Mouse (Mus musculus) heart, embryonic 11.5 days (tissue): ENCODE results near the gene Cltrn. TPM values are rescaled to one million over a fixed set of nuclear protein-coding genes. Genes with fewer than 3 reads are reported as not detected.

Source experiments
- ATAC-seq: fragments of 200-750 bp; cut with Nextera tagmentation; replicated peaks from 2 replicates; pipeline ENCODE4 v1.8.0; 2017; ENCODE audit warnings: moderate library complexity; ENCODE audit not compliant: insufficient number of reproducible peaks, low FRiP score, low TSS enrichment
- H3K27ac ChIP-seq: fragments of 300-500 bp; sonication (generic); 2 replicates; pipeline ENCODE4 v1.5.1; 2014; ENCODE audit warnings: mild to moderate bottlenecking, low read depth, low read length
- H3K27me3 ChIP-seq: fragments of 300-500 bp; sonication (generic); 2 replicates; pipeline ENCODE4 v1.6.1; 2014; ENCODE audit warnings: mild to moderate bottlenecking, low read length, mixed read lengths; ENCODE audit not compliant: control insufficient read depth, insufficient read depth
- H3K36me3 ChIP-seq: fragments of 300-500 bp; sonication (generic); 2 replicates; pipeline ENCODE4 v1.6.1; 2014; ENCODE audit warnings: mild to moderate bottlenecking, low read length, moderate library complexity, mixed read lengths; ENCODE audit not compliant: control insufficient read depth, insufficient read depth
- H3K4me1 ChIP-seq: fragments of 300-500 bp; sonication (generic); 2 replicates; pipeline ENCODE4 v1.6.1; 2014; ENCODE audit warnings: low read length; ENCODE audit not compliant: control insufficient read depth, insufficient read depth
- H3K4me2 ChIP-seq: fragments of 300-500 bp; sonication (generic); 2 replicates; pipeline ENCODE4 v1.6.1; 2014; ENCODE audit warnings: mild to moderate bottlenecking, moderate library complexity
- H3K4me3 ChIP-seq: fragments of 300-500 bp; sonication (generic); 2 replicates; pipeline ENCODE4 v1.5.1; 2014; ENCODE audit warnings: low read depth, low read length
- H3K9ac ChIP-seq: fragments of 300-500 bp; sonication (generic); 2 replicates; pipeline ENCODE4 v1.6.1; 2014; ENCODE audit warnings: mild to moderate bottlenecking, low read depth, low read length, moderate library complexity
- H3K9me3 ChIP-seq: fragments of 300-500 bp; sonication (generic); replicated peaks from 2 replicates; pipeline ENCODE4 v1.6.1; 2016; ENCODE audit warnings: low read length; ENCODE audit not compliant: control insufficient read depth
- WGBS: fragments of 180-500 bp; shearing (Covaris S2); extraction: QIAGEN DNeasy Blood & Tissue Kit; methylation state at CpG from one replicate; pipeline ENCODE4 v1.1.7; 2014; ENCODE audit not compliant: insufficient replicate concordance; 5-methylcytosine and 5-hydroxymethylcytosine counted together
- polyA plus RNA-seq: library from polyadenylated mRNA; unstranded; fragments of >200 nt; fragmentation: Nextera tagmentation; extraction: Ambion mirVana; gene quantifications from 2 replicates; pipeline ENCODE4 v1.2.1, GENCODE M21; 2014

Gene Cltrn
- polyA plus RNA-seq, 1 experiment from 2014 or later = 0.13 TPM

DNA sequence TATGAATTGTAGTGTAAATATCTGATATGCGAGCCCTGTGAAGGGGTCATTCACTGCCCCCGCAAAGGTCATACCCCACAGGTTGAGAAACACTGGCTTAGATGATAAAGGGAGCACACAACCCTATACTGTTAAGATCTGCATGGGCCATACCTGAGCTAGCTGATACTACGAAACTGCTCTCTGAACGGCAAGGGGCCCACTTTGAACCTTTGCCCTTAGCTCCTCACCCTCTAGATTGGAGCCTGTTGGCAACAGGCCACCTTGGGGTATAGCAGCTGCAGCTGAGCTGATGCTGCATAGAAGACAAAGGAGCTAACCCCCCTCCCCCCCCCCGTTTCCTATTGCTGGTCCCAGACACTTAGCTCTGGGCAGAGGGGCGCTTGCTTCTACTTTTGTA, 14.0 kb downstream of the Cltrn start:
- no peak overlapping the region for H3K9ac ChIP-seq
- H3K4me1 ChIP-seq = no peaks in the 10 kb centered on the region
- no peaks in the 10 kb centered on the region for H3K36me3 ChIP-seq
- WGBS = 70% methylated on average over 6 of the region's 6 CpGs
- ATAC-seq = no peak
- no peak overlapping the region for H3K4me2 ChIP-seq
- no peak overlapping the region for H3K27ac ChIP-seq
- H3K9me3 ChIP-seq = no peaks in the 10 kb centered on the region
- no peaks in the 10 kb centered on the region; the same call in 1 of the 2 replicates for H3K27me3 ChIP-seq
- H3K4me3 ChIP-seq = no peak overlapping the region

DNA sequence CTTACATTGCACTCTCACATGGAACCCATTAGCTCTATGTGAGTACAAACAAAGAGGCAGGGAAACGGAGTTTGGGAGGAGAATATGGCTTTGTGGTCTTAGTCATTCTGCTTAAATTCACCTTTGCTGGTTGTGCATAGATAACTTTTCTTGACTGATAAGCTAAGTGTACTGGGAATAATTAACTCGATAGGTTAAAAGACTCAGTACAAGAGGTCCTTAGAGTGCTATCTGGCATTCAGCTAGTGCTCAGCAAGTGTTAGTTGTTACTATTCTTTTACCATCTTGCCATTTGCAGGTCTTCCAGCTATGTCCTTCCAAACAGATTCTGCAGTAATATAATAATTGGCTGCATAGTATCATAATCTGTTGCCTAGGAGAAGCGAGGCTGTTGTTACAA, 22.5 kb downstream of the Cltrn start:
- Histone ChIP-seq H3K4me1 (no peaks in the 10 kb centered on the region), H3K27me3 (no peaks in the 10 kb centered on the region), H3K36me3 (no peaks in the 10 kb centered on the region), H3K4me2 (no peak overlapping the region), H3K9ac (no peak overlapping the region), H3K4me3 (no peak overlapping the region), H3K27ac (no peak overlapping the region), H3K9me3 (no peaks in the 10 kb centered on the region)
- WGBS = 66% methylated on average over 3 of the region's 3 CpGs
- ATAC-seq = no peak

DNA sequence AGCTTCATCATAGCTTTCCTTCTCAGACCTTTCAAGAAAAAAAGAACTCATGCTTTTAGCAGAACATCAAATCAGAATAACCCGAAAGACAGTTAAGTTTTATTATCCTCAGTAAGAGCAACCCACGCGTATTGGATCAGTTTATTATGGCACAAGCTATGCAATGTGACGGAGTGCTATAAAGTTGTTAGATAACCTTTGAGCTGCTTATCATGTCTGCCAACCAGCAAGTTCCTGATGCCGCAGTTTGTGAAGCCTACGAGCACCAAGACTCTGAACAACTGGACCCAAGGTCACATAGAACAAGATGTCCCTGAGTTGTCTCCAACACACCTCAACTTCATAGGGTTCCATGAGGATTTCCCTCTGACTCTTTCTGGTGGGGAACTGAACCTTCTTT, 25.1 kb downstream of the Cltrn start:
- Histone ChIP-seq H3K36me3 (no peaks in the 10 kb centered on the region), H3K4me3 (no peak overlapping the region), H3K27ac (no peak overlapping the region), H3K4me1 (no peaks in the 10 kb centered on the region), H3K9me3 (no peaks in the 10 kb centered on the region), H3K4me2 (no peak overlapping the region), H3K9ac (no peak overlapping the region), H3K27me3 (no peaks in the 10 kb centered on the region)
- no peak for ATAC-seq
- WGBS = 74% methylated on average over 6 of the region's 6 CpGs

DNA sequence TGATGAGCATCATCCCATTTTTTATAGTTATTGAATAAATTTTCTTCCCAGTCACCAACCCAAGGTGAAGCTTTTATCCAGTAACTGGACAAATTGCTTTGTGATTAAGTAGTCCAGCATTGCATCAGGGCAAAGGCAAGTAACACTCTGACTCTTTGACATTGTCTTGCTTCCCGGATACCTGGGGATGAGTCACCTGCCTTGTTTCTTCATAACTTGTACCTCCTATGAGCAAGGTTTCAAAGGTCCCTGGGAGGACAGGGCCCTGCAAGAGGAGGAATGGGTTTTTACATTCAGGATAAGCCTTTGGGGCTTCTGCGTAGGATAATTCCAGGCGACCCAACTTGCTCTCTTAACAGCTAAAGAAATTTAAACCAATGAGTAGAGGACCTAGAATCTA, 35.3 kb downstream of the Cltrn start:
- no peak overlapping the region for H3K4me3 ChIP-seq
- H3K9me3 ChIP-seq = no peaks in the 10 kb centered on the region
- 84% methylated on average over 3 of the region's 3 CpGs for WGBS
- H3K9ac ChIP-seq = no peak overlapping the region
- no peak overlapping the region for H3K4me2 ChIP-seq
- H3K27me3 ChIP-seq = no peaks in the 10 kb centered on the region
- H3K4me1 ChIP-seq = no peaks in the 10 kb centered on the region
- H3K27ac ChIP-seq = no peak overlapping the region
- H3K36me3 ChIP-seq = no peaks in the 10 kb centered on the region
- ATAC-seq = no peak

DNA sequence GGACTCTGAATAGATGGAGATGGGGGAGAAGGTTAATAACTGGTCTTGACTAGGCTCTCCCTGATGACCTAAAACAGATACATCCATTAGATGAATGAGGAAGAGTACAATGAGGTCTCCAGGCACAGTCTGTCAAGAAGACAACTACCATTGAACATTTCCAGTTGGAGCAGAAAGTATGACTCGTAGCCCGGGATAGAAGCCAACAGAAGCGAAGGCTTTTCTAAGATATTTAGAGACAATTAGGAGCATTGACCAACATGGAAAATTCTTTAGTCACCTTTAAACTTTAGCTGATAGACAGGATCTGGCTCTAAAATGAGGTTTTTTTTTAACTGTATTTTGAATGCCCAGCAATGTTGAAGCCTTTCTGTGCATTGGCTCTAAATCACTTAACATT, 44.9 kb downstream of the Cltrn start:
- H3K9me3 ChIP-seq = no peaks in the 10 kb centered on the region
- WGBS = 80% methylated on average over 3 of the region's 3 CpGs
- ATAC-seq = no peak

DNA sequence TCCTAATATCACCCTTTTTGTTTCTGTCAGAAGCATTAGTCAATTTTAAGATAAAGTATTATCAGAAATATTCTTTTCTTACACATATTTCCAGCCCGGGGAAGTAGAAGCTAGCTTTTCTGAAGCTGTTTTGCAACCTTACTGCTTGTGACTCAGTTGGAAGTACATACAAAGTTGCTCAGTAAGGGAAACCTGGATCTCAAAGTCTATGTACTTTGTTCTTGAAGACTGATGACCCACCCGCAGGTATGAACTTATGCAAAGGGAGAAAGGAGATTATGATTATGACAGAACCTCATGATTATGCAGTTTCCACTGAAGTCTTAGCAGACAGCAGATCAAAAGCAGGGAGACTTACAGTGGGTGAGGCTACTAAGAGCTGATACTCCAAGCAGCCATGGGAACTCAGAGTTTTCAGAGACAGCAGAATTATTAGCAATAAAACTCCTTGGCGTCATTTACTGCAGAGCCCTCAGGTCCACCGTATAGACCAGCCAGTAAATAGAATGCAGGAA, 46.7 kb downstream of the Cltrn start:
- no peaks in the 10 kb centered on the region for H3K27me3 ChIP-seq
- no peak overlapping the region for H3K4me3 ChIP-seq
- WGBS = 77% methylated on average over 4 of the region's 4 CpGs
- H3K4me2 ChIP-seq = no peak overlapping the region
- no peak overlapping the region for H3K9ac ChIP-seq
- no peak overlapping the region for H3K27ac ChIP-seq
- H3K9me3 ChIP-seq = no peaks in the 10 kb centered on the region
- no peak for ATAC-seq
- no peaks in the 10 kb centered on the region for H3K36me3 ChIP-seq
- no peaks in the 10 kb centered on the region for H3K4me1 ChIP-seq

More for the DNA sequence above, 44.9 kb downstream of the Cltrn start:
- Histone ChIP-seq H3K4me1 (no peaks in the 10 kb centered on the region), H3K27ac (no peak overlapping the region), H3K27me3 (no peaks in the 10 kb centered on the region), H3K9ac (no peak overlapping the region), H3K4me3 (no peak overlapping the region), H3K36me3 (no peaks in the 10 kb centered on the region), H3K4me2 (no peak overlapping the region)

DNA sequence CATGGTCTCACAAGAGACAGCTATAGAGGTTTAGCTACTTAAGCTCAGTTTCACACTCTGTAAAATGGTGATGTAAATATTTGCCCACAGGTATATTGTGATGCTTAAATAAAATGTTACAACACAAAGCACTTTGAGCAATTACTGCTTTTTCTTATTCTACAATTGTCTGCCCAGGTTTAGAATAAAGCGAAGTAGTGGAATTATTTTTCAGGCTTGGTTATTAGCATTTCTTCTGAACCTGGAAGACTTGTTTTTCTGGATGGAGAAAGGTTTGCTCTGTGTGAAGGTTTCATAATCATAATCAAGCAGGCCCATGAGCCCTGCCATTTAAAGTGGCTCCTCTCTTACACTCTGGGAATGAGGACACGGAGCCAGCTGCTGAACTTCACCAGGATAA, 50.4 kb downstream of the Cltrn start, which contains the start of gene Ace2:
Ace2 (plus strand) TSS at position 301 of the 400 bp plus-strand sequence.
- Histone ChIP-seq H3K4me3 (no peak within 1 kb of the TSS), H3K9ac (no peak within 1 kb of the TSS), H3K4me1 (no peaks in the 10 kb centered on the region), H3K36me3 (no peaks in the 10 kb centered on the region), H3K9me3 (no peaks in the 10 kb centered on the region), H3K27me3 (no peaks in the 10 kb centered on the region), H3K27ac (no peak within 1 kb of the TSS), H3K4me2 (no peak within 1 kb of the TSS)
- ATAC-seq = no peak
- 85% methylated on average over 2 of the region's 2 CpGs for whole genome bisulfite sequencing

DNA sequence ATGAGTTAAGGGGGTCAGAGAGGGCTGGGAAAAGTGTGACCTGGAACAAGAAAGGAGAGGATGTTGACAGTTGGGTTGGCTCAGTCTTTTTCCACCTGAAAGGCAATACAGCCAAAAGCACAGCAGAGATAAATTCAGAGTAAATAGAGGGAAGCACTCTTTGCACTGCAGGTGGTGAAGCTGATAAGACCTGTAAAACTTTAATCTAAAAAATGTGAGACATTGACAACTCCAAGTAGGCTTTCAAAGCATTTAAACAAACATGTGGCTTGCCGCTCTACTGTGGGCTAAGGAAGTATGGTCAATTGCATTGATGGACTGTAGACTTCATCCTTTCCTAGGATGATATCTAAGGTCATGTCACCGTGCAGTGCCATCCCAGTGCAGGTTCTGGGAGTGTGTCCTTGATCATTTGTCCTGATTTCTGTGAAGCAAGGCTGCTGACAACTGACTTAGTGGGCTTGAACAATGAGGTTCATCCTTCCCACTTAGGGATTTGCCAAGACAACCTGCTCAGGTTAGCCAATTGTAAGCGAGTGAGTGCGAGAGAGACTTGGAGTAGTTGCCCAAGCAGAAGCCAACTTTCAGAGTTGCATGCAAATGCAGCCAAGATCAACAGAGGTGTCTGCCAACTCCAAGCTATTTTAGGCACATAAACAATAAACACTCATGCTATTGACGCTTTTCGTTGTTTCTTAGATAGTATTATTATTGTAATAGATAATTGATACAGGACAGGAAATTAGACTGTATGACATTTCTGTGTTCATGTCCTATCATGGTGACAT, 57.0 kb downstream of the Cltrn start:
- H3K4me2 ChIP-seq = no peak overlapping the region
- ATAC-seq = no peak
- WGBS = 54% methylated on average over 6 of the region's 6 CpGs
- H3K27ac ChIP-seq = no peak overlapping the region
- H3K36me3 ChIP-seq = no peaks in the 10 kb centered on the region
- no peaks in the 10 kb centered on the region for H3K9me3 ChIP-seq
- no peaks in the 10 kb centered on the region for H3K4me1 ChIP-seq
- no peak overlapping the region for H3K4me3 ChIP-seq
- H3K9ac ChIP-seq = no peak overlapping the region
- H3K27me3 ChIP-seq = no peaks in the 10 kb centered on the region

DNA sequence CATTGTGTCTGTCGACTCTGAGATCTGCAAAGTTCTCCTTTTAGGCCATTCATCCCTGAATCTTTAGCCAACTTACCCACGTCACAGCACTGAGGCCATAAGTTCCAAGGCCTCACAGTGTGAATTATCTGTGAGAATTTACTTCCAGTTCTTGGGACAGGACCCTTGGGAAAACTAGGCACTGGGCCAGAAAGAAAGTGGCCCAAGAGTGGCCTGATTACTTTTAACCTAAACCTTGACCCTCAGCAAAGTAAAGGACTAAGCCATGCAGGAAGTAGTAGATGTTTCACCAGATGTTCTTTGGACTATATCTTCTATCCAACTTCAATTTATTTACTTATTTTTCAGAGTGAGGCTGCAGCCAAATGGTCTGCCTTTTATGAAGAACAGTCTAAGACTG, 64.1 kb downstream of the Cltrn start:
- no peak overlapping the region for H3K9ac ChIP-seq
- H3K4me3 ChIP-seq = no peak overlapping the region
- no peaks in the 10 kb centered on the region for H3K4me1 ChIP-seq
- no peak overlapping the region for H3K27ac ChIP-seq
- H3K4me2 ChIP-seq = no peak overlapping the region
- no peaks in the 10 kb centered on the region for H3K27me3 ChIP-seq
- H3K36me3 ChIP-seq = no peaks in the 10 kb centered on the region
- WGBS = 68% methylated on average over 2 of the region's 2 CpGs
- no peaks in the 10 kb centered on the region for H3K9me3 ChIP-seq
- ATAC-seq = no peak
